Mouse (Mus musculus): ENCODE results near the gene Sprn. TPM values are rescaled to one million over a fixed set of nuclear protein-coding genes. Genes with fewer than 3 reads are reported as not detected.

Sprn gene
- 2.7 and 2.9 TPM in 2 replicates for polyA plus RNA-seq (2012; rRNA removed)

GRCm38 (mm10) chr7:140154218-140154927 lies at the start of gene Sprn:
Gene Sprn (minus strand): TSS chr7:140154877.

GRCm38 (mm10) chr7:140172936-140173335 lies 18.3 kb upstream of the Sprn start, which contains the start of gene Olfr523:
Gene Olfr523 (plus strand): TSS chr7:140173217.

DNA sequence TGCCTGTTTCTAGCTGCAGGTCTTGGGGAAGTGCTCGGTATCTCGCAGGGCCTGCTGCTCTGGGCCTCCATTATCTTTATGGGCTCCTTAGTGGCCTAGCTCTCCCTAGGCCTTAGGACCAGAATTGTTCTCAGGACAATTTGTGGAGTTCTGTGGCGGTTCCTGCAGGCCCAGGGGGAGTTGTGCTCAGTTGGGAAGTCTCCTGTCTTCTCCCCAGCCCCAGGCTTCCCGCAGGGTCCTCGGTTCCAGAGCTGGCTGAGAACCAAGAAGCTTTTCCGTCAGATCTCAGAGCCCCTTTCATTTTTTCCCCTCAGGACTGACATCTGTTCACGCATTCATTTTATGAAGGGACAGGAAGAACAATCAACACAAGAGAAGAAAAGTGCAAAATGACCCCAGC lies 10.0 kb upstream of the Sprn start, which contains the start of gene Olfr522:
Gene Olfr522 (minus strand): TSS at position 101 of the 400 bp plus-strand sequence.

DNA sequence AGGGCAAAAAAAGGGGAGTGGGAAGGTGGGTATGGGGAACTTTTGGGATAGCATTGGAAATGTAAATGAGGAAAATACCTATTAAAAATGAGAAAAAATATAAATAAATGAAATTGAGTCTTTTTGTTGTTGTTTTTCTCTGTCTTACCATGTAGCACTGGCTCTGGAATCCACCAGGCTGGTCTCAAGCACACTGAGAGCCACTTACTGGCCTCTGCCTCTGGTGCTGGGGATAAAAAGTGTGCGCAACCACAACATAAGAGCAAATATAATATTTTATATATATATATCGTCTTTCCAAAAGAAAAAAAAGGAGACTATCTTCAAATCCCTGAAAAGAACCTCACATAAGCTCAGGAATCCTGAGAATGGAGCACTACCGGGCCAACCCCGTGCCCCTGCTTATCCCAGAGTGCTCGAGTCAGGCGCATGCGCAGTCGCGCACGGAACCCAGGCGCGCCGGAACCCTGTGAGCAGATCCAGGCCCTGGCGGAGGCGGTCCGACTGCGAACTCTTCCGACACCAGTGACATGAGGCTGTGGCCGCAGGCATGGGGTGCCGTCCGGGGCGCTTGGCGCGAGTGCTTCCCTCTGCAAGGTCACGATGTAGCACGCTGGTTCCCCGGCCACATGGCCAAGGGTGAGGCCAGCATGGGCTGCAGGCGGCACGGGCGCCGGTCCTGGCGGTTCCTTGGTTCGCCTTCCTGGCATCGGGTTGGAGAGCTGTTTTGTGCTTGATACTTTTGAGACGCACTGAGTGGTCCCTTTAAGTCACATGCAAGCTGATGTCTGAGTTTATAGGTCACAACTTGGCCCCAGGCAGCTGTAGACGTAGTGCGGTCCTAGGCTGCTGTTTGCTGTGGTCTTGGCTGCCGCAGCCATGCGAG lies 17.3 kb downstream of the Sprn start, which contains the start of gene Mtg1:
Gene Mtg1 (plus strand): TSS at position 430 of the 886 bp plus-strand sequence.

DNA sequence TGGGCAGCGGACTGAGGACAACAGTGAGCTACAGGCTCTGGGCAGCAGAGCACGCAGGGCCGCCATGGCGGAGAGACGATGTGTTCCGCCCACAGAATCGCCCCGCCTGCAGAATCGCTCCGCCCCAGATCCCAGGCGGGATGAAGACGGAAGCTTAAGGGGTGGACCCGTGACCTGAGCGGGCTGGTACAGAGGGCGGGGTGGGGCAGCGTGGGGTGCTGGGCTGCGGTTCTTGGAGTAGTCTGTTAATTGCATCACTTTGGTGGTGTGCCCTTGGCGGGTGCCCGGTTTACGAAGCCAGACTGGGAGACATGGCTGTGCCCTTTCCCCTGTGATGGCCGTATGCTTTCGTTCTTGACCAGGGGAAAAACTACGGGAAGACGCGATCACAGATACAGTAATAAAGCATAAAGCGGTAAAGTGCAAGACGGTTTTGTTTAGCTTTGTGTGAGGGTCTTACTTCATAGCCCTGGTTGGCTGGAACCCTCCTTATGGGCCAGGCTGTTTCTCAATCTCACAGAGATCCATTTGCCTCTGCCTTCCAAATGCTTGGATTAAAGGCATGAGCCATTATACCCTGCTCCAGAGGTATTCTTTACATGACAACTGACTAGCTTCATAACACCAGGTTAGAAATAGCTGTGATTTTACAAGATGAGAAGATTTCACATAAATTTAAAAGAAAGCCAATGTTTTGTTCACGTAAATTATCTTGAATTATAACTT lies 38.2 kb downstream of the Sprn start, which contains the start of gene Echs1:
Gene Echs1 (minus strand): TSS at position 148 of the 726 bp plus-strand sequence.

DNA sequence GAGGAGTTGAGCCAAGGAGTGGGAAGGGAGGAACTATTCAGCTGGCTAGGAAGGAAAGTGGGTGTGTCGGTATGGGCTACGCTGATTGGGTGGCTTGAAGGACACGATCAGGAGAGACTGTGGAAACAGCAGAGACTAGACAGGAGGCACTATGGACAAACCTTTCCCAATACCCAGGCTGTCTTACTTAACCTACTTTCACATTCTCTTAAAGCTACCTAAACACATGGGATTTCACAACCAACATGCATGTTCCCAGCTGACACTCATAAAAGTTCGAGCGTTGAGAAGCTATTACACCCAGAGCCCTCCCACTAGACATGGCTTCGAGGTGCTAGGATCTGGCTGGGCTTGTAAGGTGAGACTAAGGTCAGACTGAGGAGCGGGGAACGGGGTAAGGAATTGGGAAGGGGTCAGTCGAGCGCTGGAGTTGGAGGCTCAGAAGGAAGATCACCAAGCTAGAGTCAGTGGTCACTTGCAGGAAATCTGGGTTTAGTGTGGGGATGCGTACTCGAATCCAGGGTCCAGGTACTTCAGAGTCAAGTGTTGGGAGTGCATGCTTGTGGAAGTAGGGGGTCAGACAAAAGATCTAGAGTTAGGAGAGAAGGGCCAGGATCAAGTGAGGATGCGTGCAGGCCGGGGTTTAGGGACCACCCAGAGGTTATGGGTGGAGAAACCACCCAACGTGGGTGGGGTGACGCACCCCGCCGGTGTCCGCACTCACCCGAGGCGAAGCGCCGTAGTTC lies 38.9 kb downstream of the Sprn start, which contains the start of gene Paox:
Gene Paox (plus strand): TSS at position 217 of the 746 bp plus-strand sequence.

GRCm38 (mm10) chr7:140101993-140102860 lies 52.5 kb downstream of the Sprn start, which contains the start of gene Fuom:
Gene Fuom (minus strand): TSS chr7:140102441.

Other genes starting within 250 kb of the Sprn start
- 1.3 and 1.9 TPM in 2 replicates for gene Utf1, start 211.1 kb downstream of the Sprn start, polyA plus RNA-seq (2012; rRNA removed)
- gene 6430531B16Rik, start 176.1 kb downstream of the Sprn start, polyA plus RNA-seq (2012; rRNA removed), result 5.4 and 5.9 TPM in 2 replicates
- 64.5 and 90.2 TPM in 2 replicates for gene Adam8, start 162.3 kb downstream of the Sprn start, polyA plus RNA-seq (2012; rRNA removed)
- gene Zfp511, start 118.5 kb downstream of the Sprn start, polyA plus RNA-seq (2012; rRNA removed), result 66.3 and 117 TPM in 2 replicates
- gene Tubgcp2, start 118.2 kb downstream of the Sprn start, polyA plus RNA-seq (2012; rRNA removed), result 36.3 and 43.5 TPM in 2 replicates
- gene Msx3, start 105.8 kb downstream of the Sprn start, polyA plus RNA-seq (2012; rRNA removed), result 1.1 and 1.6 TPM in 2 replicates
- gene Caly, start 72.3 kb downstream of the Sprn start, polyA plus RNA-seq (2012; rRNA removed), result 41.3 and 47.0 TPM in 2 replicates
- gene Prap1, start 61.5 kb downstream of the Sprn start, polyA plus RNA-seq (2012; rRNA removed), result 26.7 and 333 TPM in 2 replicates
- 71.6 and 73.8 TPM in 2 replicates for gene Fuom, start 52.4 kb downstream of the Sprn start, polyA plus RNA-seq (2012; rRNA removed)
- gene Paox, start 39.1 kb downstream of the Sprn start, polyA plus RNA-seq (2012; rRNA removed), result 14.5 and 23.8 TPM in 2 replicates
- 113 and 126 TPM in 2 replicates for gene Echs1, start 38.4 kb downstream of the Sprn start, polyA plus RNA-seq (2012; rRNA removed)
- gene Mtg1, start 17.3 kb downstream of the Sprn start, polyA plus RNA-seq (2012; rRNA removed), result 24.4 and 25.1 TPM in 2 replicates
- not detected in 2 replicates for gene Olfr522, start 9.9 kb upstream of the Sprn start, polyA plus RNA-seq (2012; rRNA removed)
- gene Olfr523, start 18.3 kb upstream of the Sprn start, polyA plus RNA-seq (2012; rRNA removed), result not detected in 2 replicates
- gene Olfr524, start 51.1 kb upstream of the Sprn start, polyA plus RNA-seq (2012; rRNA removed), result not detected in 2 replicates
- gene Cd163l1, start 63.4 kb upstream of the Sprn start, polyA plus RNA-seq (2012; rRNA removed), result 0.94 and 1.0 TPM in 2 replicates
- gene 5830411N06Rik, start 92.4 kb upstream of the Sprn start, polyA plus RNA-seq (2012; rRNA removed), result 0.06 TPM in 1 of 2 replicates, not detected in the other
- not detected in 2 replicates for gene Olfr525, start 166.0 kb upstream of the Sprn start, polyA plus RNA-seq (2012; rRNA removed)
- not detected in 2 replicates for gene Olfr527, start 179.1 kb upstream of the Sprn start, polyA plus RNA-seq (2012; rRNA removed)
- 0.17 TPM in 1 of 2 replicates, not detected in the other for gene Olfr60, start 206.8 kb upstream of the Sprn start, polyA plus RNA-seq (2012; rRNA removed)
- gene Olfr530, start 221.5 kb upstream of the Sprn start, polyA plus RNA-seq (2012; rRNA removed), result not detected in 2 replicates
- not detected in 2 replicates for gene Olfr531, start 248.0 kb upstream of the Sprn start, polyA plus RNA-seq (2012; rRNA removed)